Mouse (Mus musculus) midbrain, embryonic 12.5 days (tissue): ENCODE results near the gene Tlr5. TPM values are rescaled to one million over a fixed set of nuclear protein-coding genes. Genes with fewer than 3 reads are reported as not detected.

Experiments
- ATAC-seq: fragments of 200-750 bp; cut with Nextera tagmentation; 2 replicates; pipeline ENCODE4 v1.8.0; 2017; ENCODE audit warnings: low read depth, moderate TSS enrichment, moderate library complexity; ENCODE audit not compliant: low FRiP score
- H3K27ac ChIP-seq: fragments of 300-500 bp; sonication (generic); replicated peaks from 2 replicates; pipeline ENCODE4 v1.5.1; 2016; ENCODE audit warnings: mild to moderate bottlenecking
- H3K27me3 ChIP-seq: fragments of 300-500 bp; sonication (generic); 2 replicates; pipeline ENCODE4 v1.6.1; 2016; ENCODE audit warnings: mild to moderate bottlenecking
- H3K36me3 ChIP-seq: fragments of 300-500 bp; sonication (generic); 2 replicates; pipeline ENCODE4 v1.6.1; 2016
- H3K4me1 ChIP-seq: fragments of 300-500 bp; sonication (generic); 2 replicates; pipeline ENCODE4 v1.6.1; 2016
- H3K4me2 ChIP-seq: fragments of 300-500 bp; sonication (generic); replicated peaks from 2 replicates; pipeline ENCODE4 v1.6.1; 2016; ENCODE audit warnings: mild to moderate bottlenecking, moderate library complexity
- H3K4me3 ChIP-seq: fragments of 300-500 bp; sonication (generic); 2 replicates; pipeline ENCODE4 v1.5.1; 2016; ENCODE audit warnings: mild to moderate bottlenecking
- H3K9ac ChIP-seq: fragments of 300-500 bp; sonication (generic); replicated peaks from 2 replicates; pipeline ENCODE4 v1.6.1; 2016; ENCODE audit warnings: mild to moderate bottlenecking, moderate library complexity
- H3K9me3 ChIP-seq: fragments of 300-500 bp; sonication (generic); 2 replicates; pipeline ENCODE4 v1.6.1; 2016; ENCODE audit warnings: mild to moderate bottlenecking
- WGBS: fragments of 180-500 bp; shearing (Covaris S2); methylation state at CpG from one replicate; pipeline ENCODE4 v1.1.7; 2016; 5-methylcytosine and 5-hydroxymethylcytosine counted together
- polyA plus RNA-seq: library from polyadenylated mRNA; unstranded; fragments of >200 nt; fragmentation: Nextera tagmentation; extraction: Ambion mirVana; gene quantifications from 2 replicates; pipeline ENCODE4 v1.2.1, GENCODE M21; 2016

The Tlr5 gene
- polyA plus RNA-seq, 1 experiment from 2014 or later = 0.78 TPM

DNA sequence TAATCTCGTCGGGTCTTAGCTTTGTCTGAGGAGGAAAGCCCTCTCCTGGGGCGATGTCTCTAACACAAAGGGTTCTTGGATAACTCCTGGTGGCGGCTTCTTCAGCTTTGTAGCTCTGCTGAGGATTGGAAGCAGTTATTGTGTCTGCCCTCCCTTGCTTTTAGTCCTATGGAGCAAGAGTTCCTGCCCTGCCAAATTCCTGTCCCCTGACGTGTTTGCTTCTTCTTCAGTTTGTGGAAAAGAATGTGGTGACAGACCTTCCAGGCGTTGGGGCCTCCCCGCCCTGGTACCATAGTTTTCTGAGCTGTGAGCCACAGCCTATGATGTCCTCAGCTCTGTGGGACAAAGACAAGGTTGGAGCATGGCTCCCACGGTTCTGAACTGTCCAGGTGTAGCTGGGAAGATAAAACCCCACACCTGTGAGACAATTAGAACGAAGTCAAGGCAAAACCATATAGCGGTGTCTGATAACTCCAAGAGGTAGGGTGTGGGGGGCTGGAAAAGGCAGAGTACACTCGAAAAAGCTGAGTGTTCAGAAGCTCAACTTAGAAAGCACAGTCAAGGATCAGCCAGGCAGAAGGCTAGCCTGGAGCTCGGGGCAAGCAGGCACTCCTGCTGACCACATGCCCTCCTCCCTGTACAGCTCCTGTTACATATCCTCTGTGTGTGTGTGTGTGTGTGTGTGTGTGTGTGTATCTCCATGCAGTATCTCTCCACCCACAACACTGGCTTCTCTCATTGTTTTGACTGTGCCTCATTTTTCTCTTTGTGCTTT lies 1.8 kb downstream of the Tlr5 start:
- peaks cover 46% of the 10 kb centered on the region for H3K27me3 ChIP-seq
- no peak overlapping the region for H3K9ac ChIP-seq
- H3K9me3 ChIP-seq = no peaks in the 10 kb centered on the region
- H3K4me2 ChIP-seq = no peak overlapping the region
- H3K4me1 ChIP-seq = peaks cover 37% of the 10 kb centered on the region
- no peak for ATAC-seq
- H3K4me3 ChIP-seq = no peak overlapping the region
- no peak overlapping the region for H3K27ac ChIP-seq
- 57% methylated on average over 12 of the region's 12 CpGs for WGBS
- H3K36me3 ChIP-seq = no peaks in the 10 kb centered on the region

DNA sequence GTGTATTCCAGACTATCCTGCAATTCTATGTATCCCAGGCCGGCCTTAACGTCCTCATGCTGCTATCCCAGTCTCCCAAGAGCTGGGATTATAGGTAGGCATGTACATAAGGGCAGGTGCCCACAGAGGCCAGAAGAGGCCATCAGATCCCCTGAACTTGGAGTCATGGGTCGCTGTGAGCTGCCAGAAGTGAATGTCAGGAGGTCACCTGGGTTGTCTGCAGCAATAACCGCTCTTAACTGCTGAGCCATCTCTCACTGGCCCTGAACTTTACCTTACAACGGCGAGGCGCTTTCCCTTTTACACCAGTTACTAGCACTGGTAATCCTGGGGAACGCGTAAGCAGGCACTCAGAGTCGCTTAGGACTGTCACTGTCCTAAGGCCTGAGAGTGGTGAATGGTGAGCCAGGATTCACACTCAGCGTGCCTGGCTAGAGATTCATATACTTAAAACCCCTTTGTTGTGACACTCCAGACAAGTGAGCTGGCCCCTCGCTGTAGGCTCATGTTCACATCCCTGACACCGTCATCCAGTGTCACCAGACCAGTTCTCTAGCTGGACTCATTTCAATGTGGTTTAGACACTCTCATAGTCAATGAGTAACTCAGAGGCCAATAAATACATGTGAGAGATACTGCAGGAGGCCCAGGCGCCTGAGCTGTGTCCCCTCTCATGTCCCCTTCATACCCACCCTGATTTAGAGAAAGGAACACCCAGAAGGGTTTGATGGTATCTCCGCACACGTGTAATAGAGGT lies 2.6 kb downstream of the Tlr5 start:
- 86% methylated on average over 16 of the region's 16 CpGs for WGBS
- H3K27ac ChIP-seq = no peak overlapping the region
- no peak for ATAC-seq

DNA sequence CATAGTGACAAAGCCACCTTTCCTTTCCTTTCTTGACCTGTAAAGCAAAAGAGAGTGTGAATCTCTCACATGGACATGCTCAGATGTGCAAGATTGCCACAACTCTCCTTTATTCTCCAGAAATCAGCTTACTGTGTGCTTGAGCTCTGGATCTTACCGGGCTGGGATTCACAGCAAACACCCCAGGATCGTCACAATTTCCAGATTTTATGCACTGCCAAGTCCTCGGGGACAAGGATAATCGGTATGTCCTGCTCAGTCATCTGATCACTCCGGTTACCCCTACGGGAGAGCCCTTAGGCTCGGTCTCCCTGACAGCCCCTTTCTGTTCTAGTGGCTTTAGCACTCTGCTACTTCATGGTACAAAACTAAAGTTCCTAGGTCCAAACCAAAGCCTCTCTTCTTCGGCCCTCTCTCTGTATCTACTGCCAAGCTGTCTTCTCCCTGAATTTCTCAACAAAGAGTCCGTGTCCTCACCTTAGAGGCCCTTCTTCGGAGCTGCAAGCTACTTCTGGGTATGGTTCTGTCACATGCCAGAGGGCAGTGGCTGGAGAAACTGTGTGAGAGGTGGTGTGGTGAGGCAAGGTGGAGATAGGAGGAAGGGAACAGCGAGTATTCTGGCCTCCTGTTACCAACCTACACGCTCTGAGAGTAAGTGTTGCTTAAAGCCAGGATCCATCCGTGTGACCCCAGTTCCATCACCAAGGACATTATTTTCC lies 3.4 kb downstream of the Tlr5 start:
- WGBS = 79% methylated on average over 13 of the region's 13 CpGs
- Histone ChIP-seq H3K36me3 (no peaks in the 10 kb centered on the region), H3K4me2 (no peak overlapping the region), H3K4me1 (peaks cover 36% of the 10 kb centered on the region), H3K27ac (no peak overlapping the region), H3K9me3 (no peaks in the 10 kb centered on the region), H3K9ac (no peak overlapping the region), H3K27me3 (peaks cover 48% of the 10 kb centered on the region), H3K4me3 (no peak overlapping the region)
- no peak for ATAC-seq

More for the DNA sequence above, 2.6 kb downstream of the Tlr5 start:
- Histone ChIP-seq H3K9me3 (no peaks in the 10 kb centered on the region), H3K4me2 (no peak overlapping the region), H3K27me3 (peaks cover 48% of the 10 kb centered on the region), H3K4me1 (peaks cover 37% of the 10 kb centered on the region), H3K4me3 (no peak overlapping the region), H3K36me3 (no peaks in the 10 kb centered on the region), H3K9ac (no peak overlapping the region)

DNA sequence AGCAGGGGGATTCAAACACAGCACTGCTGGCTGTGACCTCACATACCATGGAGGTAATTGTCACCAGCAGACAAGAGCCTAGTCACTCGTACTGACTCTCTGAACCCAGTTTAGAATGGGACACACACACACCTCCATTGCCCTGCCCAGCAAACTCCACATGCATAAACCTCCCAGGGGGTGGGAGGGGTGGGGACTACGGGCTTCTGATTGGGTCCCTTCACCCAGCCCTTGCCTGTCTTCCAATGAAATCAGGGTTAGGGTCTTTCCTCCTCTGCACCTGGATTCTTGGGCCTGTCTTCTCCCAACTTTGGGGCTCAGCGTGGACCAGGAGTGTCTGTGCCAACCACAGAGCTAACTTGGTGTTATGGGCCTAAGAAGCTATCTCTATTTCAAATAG lies 4.2 kb downstream of the Tlr5 start:
- WGBS = 35% methylated on average over 3 of the region's 3 CpGs
- ATAC-seq = no peak
- peaks cover 48% of the 10 kb centered on the region for H3K27me3 ChIP-seq
- no peaks in the 10 kb centered on the region for H3K36me3 ChIP-seq
- no peaks in the 10 kb centered on the region for H3K9me3 ChIP-seq
- H3K4me3 ChIP-seq = peak overlapping the region; percentile 44
- H3K4me1 ChIP-seq = peaks cover 36% of the 10 kb centered on the region
- H3K4me2 ChIP-seq = peak overlapping the region; percentile 75
- H3K27ac ChIP-seq = peak overlapping the region; percentile 46; the same call in 1 of the 2 replicates
- no peak overlapping the region for H3K9ac ChIP-seq

DNA sequence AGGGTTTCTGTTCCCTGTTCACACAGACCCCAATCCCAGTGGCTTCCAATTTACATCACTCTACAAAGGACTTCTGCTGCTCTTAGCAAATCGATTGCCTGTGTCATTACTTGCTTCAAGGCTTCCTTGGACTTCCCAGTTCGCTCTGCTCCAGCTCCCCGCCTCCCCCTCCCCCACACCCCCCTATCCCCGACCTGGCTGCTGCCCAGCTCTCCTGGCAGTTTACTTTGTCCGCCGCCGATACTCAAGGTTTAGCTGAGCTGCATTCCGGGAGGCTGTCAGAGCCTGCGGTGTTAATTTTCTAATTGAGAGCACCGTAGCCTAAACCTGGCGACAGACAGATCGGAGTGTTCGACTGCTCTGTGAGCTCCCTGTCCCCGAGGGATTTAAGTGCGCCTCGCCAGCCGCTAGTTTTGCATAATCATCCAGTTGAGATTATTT lies 4.7 kb downstream of the Tlr5 start:
- Histone ChIP-seq H3K9me3 (no peaks in the 10 kb centered on the region), H3K9ac (peak overlapping the region; percentile 43), H3K27ac (peak overlapping the region; percentile 46), H3K27me3 (peaks cover 48% of the 10 kb centered on the region), H3K36me3 (no peaks in the 10 kb centered on the region), H3K4me1 (peaks cover 36% of the 10 kb centered on the region), H3K4me2 (peak overlapping the region; percentile 75), H3K4me3 (peak overlapping the region; percentile 44)
- peak; percentile 28; the same call in 1 of the 2 replicates for ATAC-seq
- 2% methylated on average over 17 of the region's 17 CpGs for WGBS

DNA sequence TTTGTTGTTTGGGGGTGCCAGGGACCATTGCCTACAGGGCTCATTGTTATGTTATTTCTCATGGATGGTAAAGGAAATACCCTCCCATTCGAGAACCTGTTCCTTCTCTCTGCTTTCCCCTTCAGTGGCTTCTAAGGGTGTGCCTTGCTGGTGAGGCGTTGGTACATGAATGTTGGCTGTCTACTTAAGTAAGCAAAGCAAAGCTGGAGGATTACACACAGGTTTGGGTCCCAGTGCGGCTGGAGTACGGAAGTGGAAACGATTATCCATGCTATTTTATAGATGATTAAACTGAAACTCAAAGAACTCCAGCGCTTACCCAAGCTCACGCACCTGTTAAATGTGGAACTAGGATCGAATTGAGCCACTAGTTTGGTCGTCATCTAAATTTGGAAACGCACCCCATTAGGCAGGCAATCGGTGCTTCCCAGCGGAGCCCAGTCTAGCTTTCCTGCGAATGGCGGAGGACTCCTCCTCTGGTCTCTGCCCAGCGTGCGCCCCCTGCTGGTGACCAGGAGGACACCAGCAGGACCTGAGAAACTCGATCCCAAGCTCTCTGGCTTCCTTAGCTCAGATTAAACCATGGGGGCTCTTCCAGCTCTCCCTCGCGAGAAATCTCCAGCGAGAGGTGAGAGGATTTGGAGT lies 5.3 kb downstream of the Tlr5 start:
- H3K4me1 ChIP-seq = peaks cover 36% of the 10 kb centered on the region
- H3K36me3 ChIP-seq = no peaks in the 10 kb centered on the region
- peak overlapping the region; percentile 44 for H3K4me3 ChIP-seq
- H3K27ac ChIP-seq = peak overlapping the region; percentile 46; the same call in 1 of the 2 replicates
- peak overlapping the region; percentile 75 for H3K4me2 ChIP-seq
- peaks cover 47% of the 10 kb centered on the region for H3K27me3 ChIP-seq
- peak; percentile 73 for ATAC-seq
- H3K9me3 ChIP-seq = no peaks in the 10 kb centered on the region
- WGBS = under 1% methylated on average over 20 of the region's 20 CpGs
- peak overlapping the region; percentile 43 for H3K9ac ChIP-seq

DNA sequence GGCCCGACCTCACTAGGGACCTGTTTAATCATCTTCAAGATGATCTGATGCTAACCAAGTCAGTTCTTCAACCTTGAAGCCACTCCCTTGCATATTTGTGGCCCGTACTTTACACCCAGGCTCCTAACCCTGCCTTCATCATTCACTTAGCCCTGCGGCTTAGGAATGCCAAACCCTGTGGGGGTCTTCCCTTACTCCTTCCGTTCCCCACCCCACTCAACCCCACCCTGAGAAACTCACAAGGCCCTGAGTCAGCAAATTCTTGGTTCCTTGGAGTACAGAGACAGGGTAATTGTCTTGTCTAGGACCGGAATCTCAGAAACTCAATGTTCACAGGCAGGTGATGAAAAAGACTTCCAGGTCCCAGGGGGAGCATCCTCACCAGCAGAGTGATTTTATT lies 6.5 kb downstream of the Tlr5 start:
- 80% methylated on average over 5 of the region's 5 CpGs for WGBS

DNA sequence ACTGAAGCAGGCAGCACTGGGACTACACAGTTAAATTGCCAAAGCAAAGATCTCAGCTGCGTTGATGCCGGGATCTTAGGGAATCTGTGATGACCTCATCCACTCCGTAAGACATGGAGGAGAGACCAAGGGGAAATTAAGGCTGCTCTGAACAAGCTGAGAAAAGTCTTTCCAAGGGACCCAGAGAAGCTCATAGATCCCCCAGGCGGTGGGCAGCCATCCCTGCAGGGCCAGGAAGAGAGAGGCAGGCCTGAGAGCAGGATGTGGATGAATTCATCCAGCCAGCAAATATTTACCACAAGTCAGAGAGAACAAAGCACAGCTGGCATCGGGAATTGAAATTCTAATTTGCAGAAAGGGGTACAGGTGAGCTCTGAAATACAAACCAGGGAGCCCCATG lies 8.7 kb downstream of the Tlr5 start:
- WGBS = 54% methylated on average over 5 of the region's 5 CpGs
- Histone ChIP-seq H3K4me3 (no peak overlapping the region), H3K36me3 (no peaks in the 10 kb centered on the region), H3K9me3 (no peaks in the 10 kb centered on the region), H3K27ac (no peak overlapping the region; the same call in 1 of the 2 replicates), H3K4me1 (peaks cover 34% of the 10 kb centered on the region), H3K27me3 (peaks cover 13% of the 10 kb centered on the region; the same call in 1 of the 2 replicates), H3K4me2 (no peak overlapping the region), H3K9ac (no peak overlapping the region)
- no peak for ATAC-seq

More for the DNA sequence above, 6.5 kb downstream of the Tlr5 start:
- Histone ChIP-seq H3K9me3 (no peaks in the 10 kb centered on the region), H3K27me3 (peaks cover 36% of the 10 kb centered on the region), H3K4me2 (no peak overlapping the region), H3K9ac (no peak overlapping the region), H3K4me3 (no peak overlapping the region), H3K36me3 (no peaks in the 10 kb centered on the region), H3K4me1 (peaks cover 34% of the 10 kb centered on the region), H3K27ac (no peak overlapping the region)
- no peak for ATAC-seq

DNA sequence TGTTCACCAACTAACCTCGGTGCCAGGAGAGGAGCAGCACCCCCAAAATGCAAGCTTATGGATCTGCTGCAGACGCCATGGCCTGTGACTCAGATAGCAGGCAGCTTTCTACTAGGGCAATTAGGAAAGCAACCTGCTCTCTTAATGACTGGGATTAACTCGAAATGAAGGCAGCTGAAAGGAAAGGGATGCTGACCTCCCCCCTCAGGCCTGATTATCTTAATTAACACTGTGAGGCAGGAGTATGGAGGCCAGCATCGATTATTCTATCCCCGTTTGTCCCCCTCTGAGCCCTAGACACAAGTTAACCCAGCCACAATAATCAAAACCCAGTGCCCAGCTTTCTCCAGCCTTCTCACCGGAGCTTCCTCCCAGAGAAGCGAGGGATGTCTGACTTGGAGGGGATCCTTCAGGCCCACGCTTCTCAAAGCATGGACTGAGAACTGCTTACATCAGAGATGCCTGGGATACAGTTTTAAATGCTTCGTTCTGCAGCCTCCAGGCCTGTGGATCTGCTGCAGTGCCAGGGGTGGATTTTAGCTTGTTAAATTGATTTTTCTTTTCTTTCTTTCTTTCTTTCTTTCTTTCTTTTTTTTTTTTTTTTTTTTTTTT lies 10.4 kb downstream of the Tlr5 start:
- peaks cover 22% of the 10 kb centered on the region for H3K4me1 ChIP-seq
- no peak for ATAC-seq
- peaks cover 7% of the 10 kb centered on the region; the same call in 1 of the 2 replicates for H3K27me3 ChIP-seq
- H3K9me3 ChIP-seq = no peaks in the 10 kb centered on the region
- H3K27ac ChIP-seq = peak overlapping the region; percentile 50
- no peak overlapping the region for H3K4me3 ChIP-seq
- no peak overlapping the region for H3K9ac ChIP-seq
- H3K4me2 ChIP-seq = no peak overlapping the region
- no peaks in the 10 kb centered on the region for H3K36me3 ChIP-seq
- 28% methylated on average over 9 of the region's 9 CpGs for WGBS

DNA sequence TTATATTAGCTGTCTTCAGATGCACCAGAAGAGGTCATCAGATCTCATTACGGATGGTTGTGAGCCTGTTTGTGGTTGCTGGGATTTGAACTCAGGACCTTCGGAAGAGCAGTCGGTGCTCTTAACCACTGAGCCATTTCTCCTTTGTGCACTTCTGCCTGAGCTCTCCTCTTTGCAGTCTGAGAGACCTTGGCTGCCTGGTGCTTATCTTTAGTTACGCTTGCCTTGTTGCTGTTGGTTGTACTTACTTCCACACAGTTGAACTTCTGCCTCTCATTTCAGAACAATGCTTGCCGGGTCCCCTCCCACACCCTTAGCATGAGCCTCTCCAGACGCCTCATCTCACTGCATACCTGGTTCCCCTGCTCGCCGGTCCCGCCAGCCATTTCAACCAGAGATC lies 14.1 kb downstream of the Tlr5 start:
- no peak for ATAC-seq
- Histone ChIP-seq H3K4me2 (no peak overlapping the region), H3K36me3 (no peaks in the 10 kb centered on the region), H3K27me3 (no peaks in the 10 kb centered on the region), H3K27ac (no peak overlapping the region), H3K4me3 (no peak overlapping the region), H3K9me3 (no peaks in the 10 kb centered on the region), H3K9ac (no peak overlapping the region), H3K4me1 (peaks cover 14% of the 10 kb centered on the region)
- 87% methylated on average over 9 of the region's 9 CpGs for WGBS

DNA sequence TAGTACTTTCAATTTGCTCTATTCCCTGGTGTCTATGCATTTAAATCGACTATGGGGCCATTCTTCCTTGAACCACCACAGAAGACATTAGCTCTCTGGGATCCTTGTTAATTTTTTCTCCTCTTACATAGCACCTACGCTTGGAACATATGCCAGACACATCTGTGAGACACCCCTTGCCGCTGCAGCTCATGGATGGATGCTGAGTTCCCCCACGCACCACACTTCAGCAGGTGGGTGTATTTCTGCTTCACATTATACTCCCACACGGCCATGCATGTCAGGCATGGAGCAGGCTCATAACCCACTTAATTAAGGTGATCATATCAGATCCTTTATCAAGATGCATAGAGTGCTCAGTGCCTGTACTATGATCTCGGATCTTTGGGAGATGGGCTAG lies 17.7 kb downstream of the Tlr5 start:
- WGBS = 89% methylated on average over 6 of the region's 6 CpGs
- Histone ChIP-seq H3K27me3 (no peaks in the 10 kb centered on the region), H3K9ac (no peak overlapping the region), H3K4me2 (no peak overlapping the region), H3K9me3 (no peaks in the 10 kb centered on the region), H3K36me3 (no peaks in the 10 kb centered on the region), H3K27ac (no peak overlapping the region), H3K4me3 (no peak overlapping the region), H3K4me1 (no peaks in the 10 kb centered on the region)
- no peak for ATAC-seq
